Mouse (Mus musculus): Measurements from ENCODE around the gene Srsf12. TPM values are rescaled to one million over a fixed set of nuclear protein-coding genes. Genes with fewer than 3 reads are reported as not detected.

The Srsf12 gene
- polyA plus RNA-seq, 1 experiment from 2014 or later: 41.8 TPM

Other genes with a start within 250 kb of the Srsf12 start
- 41.3 and 44.3 TPM in 2 replicates for gene Rragd, start 226.0 kb upstream of the Srsf12 start, polyA plus RNA-seq (2015; fragmentation: Nextera tagmentation; extraction: Ambion mirVana)
- gene Ube2j1, start 177.6 kb upstream of the Srsf12 start, polyA plus RNA-seq (2015; fragmentation: Nextera tagmentation; extraction: Ambion mirVana): 63.9 and 70.0 TPM in 2 replicates
- 0.45 and 0.96 TPM in 2 replicates for gene Gabrr2, start 146.0 kb upstream of the Srsf12 start, polyA plus RNA-seq (2015; fragmentation: Nextera tagmentation; extraction: Ambion mirVana)
- gene Gabrr1, start 76.5 kb upstream of the Srsf12 start, polyA plus RNA-seq (2015; fragmentation: Nextera tagmentation; extraction: Ambion mirVana): 0.18 and 0.25 TPM in 2 replicates
- 1.3 and 1.4 TPM in 2 replicates for gene Pm20d2, start 19.3 kb upstream of the Srsf12 start, polyA plus RNA-seq (2015; fragmentation: Nextera tagmentation; extraction: Ambion mirVana)
- 71.4 and 75.0 TPM in 2 replicates for gene Pnrc1, start 81.2 kb downstream of the Srsf12 start, polyA plus RNA-seq (2015; fragmentation: Nextera tagmentation; extraction: Ambion mirVana)
- 28.0 and 31.7 TPM in 2 replicates for gene Rngtt, start 101.3 kb downstream of the Srsf12 start, polyA plus RNA-seq (2015; fragmentation: Nextera tagmentation; extraction: Ambion mirVana)